Mouse (Mus musculus): ENCODE measurements around the gene Olfr669. TPM values are rescaled to one million over a fixed set of nuclear protein-coding genes. Genes with fewer than 3 reads are reported as not detected.
"Not testable (repeated sequence)": the region's sequence is repeated elsewhere in the genome, so short reads cannot be mapped to it uniquely, and the experiment has no call there.

Olfr669 gene
- total RNA-seq (2014; rRNA removed; ENCODE audit: low replicate concordance) = not detected in 2 replicates
- polyA plus RNA-seq (2015; fragmentation: Nextera tagmentation; extraction: Ambion mirVana) = not detected in 2 replicates

GRCm38 (mm10) chr7:104933940-104934339 is at the start of gene Olfr669:
Gene Olfr669, plus strand, starts transcription at chr7:104934240.
- Histone ChIP-seq H3K4me1 (ENCODE audit: control insufficient read depth, insufficient read depth) (no peaks in the 10 kb centered on the region), H3K36me3 (replicated peaks; ENCODE audit: control insufficient read depth, insufficient read depth, low read length) (no peaks in the 10 kb centered on the region), H3K27ac (ENCODE audit: low read depth) (no peak within 1 kb of the TSS), H3K4me3 (ENCODE audit: low read depth, low read length) (no peak within 1 kb of the TSS), H3K4me2 (ENCODE audit: low read depth, low read length) (no peak within 1 kb of the TSS), H3K9ac (replicated peaks; ENCODE audit: low read depth, low read length) (no peak within 1 kb of the TSS), H3K9me3 (replicated peaks; ENCODE audit: control insufficient read depth, low read length) (no peaks in the 10 kb centered on the region), H3K27me3 (ENCODE audit: control insufficient read depth, insufficient read depth, low read length) (no peaks in the 10 kb centered on the region)
- no peak for ATAC-seq (ENCODE audit: insufficient read depth, low read depth)
- TF ChIP-seq EP300 (IDR thresholded peaks at IDR 0.05; ENCODE audit: low read depth) = no peak
- no peak for TF ChIP-seq CTCF (IDR thresholded peaks at IDR 0.05; ENCODE audit: low read depth)
- 78% methylated on average over 1 of the region's 1 CpGs for WGBS
- DNase-seq (ENCODE audit: low spot score) = no peak

GRCm38 (mm10) chr7:104895852-104896251 is 38.2 kb upstream of the Olfr669 start, which contains the start of gene Olfr666:
Gene Olfr666, minus strand, starts transcription at chr7:104895952.
- H3K4me2 ChIP-seq (ENCODE audit: low read depth, low read length) = no peak within 1 kb of the TSS
- no peak within 1 kb of the TSS for H3K9ac ChIP-seq (replicated peaks; ENCODE audit: low read depth, low read length)
- 0 out of 2 replicates have a peak, but pooled peaks cover 2% of the 10 kb centered on the region for H3K9me3 ChIP-seq (replicated peaks; ENCODE audit: control insufficient read depth, low read length)
- H3K27ac ChIP-seq (ENCODE audit: low read depth) = no peak within 1 kb of the TSS
- no peak for DNase-seq (ENCODE audit: low spot score)
- no peaks in the 10 kb centered on the region for H3K27me3 ChIP-seq (ENCODE audit: control insufficient read depth, insufficient read depth, low read length)
- TF ChIP-seq CTCF (IDR thresholded peaks at IDR 0.05; ENCODE audit: low read depth) (no peak), EP300 (IDR thresholded peaks at IDR 0.05; ENCODE audit: low read depth) (no peak)
- ATAC-seq (ENCODE audit: insufficient read depth, low read depth) = no peak
- 80% methylated on average over 2 of the region's 2 CpGs for WGBS
- no peaks in the 10 kb centered on the region for H3K4me1 ChIP-seq (ENCODE audit: control insufficient read depth, insufficient read depth)
- no peaks in the 10 kb centered on the region for H3K36me3 ChIP-seq (replicated peaks; ENCODE audit: control insufficient read depth, insufficient read depth, low read length)
- no peak within 1 kb of the TSS for H3K4me3 ChIP-seq (ENCODE audit: low read depth, low read length)

- H3K9ac ChIP-seq (replicated peaks; ENCODE audit: low read depth, low read length) = no peak within 1 kb of the TSS
- WGBS = 77% methylated on average over 1 of the region's 1 CpGs
These were observed 12.7 kb upstream of the Olfr669 start, which contains the start of gene Olfr667 for GRCm38 (mm10) chr7:104921382-104921781. Gene Olfr667, minus strand, starts transcription at chr7:104921482.

GRCm38 (mm10) chr7:104927957-104928356 is 6.1 kb upstream of the Olfr669 start, which contains the start of gene Olfr668:
Gene Olfr668, minus strand, starts transcription at chr7:104928057.
- no peaks in the 10 kb centered on the region for H3K36me3 ChIP-seq (replicated peaks; ENCODE audit: control insufficient read depth, insufficient read depth, low read length)
- no peak within 1 kb of the TSS for H3K4me2 ChIP-seq (ENCODE audit: low read depth, low read length)
- TF ChIP-seq CTCF (IDR thresholded peaks at IDR 0.05; ENCODE audit: low read depth) (no peak), EP300 (IDR thresholded peaks at IDR 0.05; ENCODE audit: low read depth) (no peak)
- H3K9ac ChIP-seq (replicated peaks; ENCODE audit: low read depth, low read length) = no peak within 1 kb of the TSS
- WGBS = 59% methylated on average over 1 of the region's 1 CpGs
- ATAC-seq (ENCODE audit: insufficient read depth, low read depth) (no peak), DNase-seq (ENCODE audit: low spot score) (no peak)
- H3K4me3 ChIP-seq (ENCODE audit: low read depth, low read length) = no peak within 1 kb of the TSS
- no peak within 1 kb of the TSS for H3K27ac ChIP-seq (ENCODE audit: low read depth)
- H3K27me3 ChIP-seq (ENCODE audit: control insufficient read depth, insufficient read depth, low read length) = no peaks in the 10 kb centered on the region
- no peaks in the 10 kb centered on the region for H3K9me3 ChIP-seq (replicated peaks; ENCODE audit: control insufficient read depth, low read length)
- H3K4me1 ChIP-seq (ENCODE audit: control insufficient read depth, insufficient read depth) = no peaks in the 10 kb centered on the region

More at GRCm38 (mm10) chr7:104921382-104921781, 12.7 kb upstream of the Olfr669 start, which contains the start of gene Olfr667:
- no peaks in the 10 kb centered on the region for H3K4me1 ChIP-seq (ENCODE audit: control insufficient read depth, insufficient read depth)
- ATAC-seq (ENCODE audit: insufficient read depth, low read depth) (no peak), DNase-seq (ENCODE audit: low spot score) (no peak)
- no peak within 1 kb of the TSS for H3K4me2 ChIP-seq (ENCODE audit: low read depth, low read length)
- TF ChIP-seq CTCF (IDR thresholded peaks at IDR 0.05; ENCODE audit: low read depth) (no peak), EP300 (IDR thresholded peaks at IDR 0.05; ENCODE audit: low read depth) (no peak)
- H3K27me3 ChIP-seq (ENCODE audit: control insufficient read depth, insufficient read depth, low read length) = no peaks in the 10 kb centered on the region
- no peak within 1 kb of the TSS for H3K27ac ChIP-seq (ENCODE audit: low read depth)
- no peak within 1 kb of the TSS for H3K4me3 ChIP-seq (ENCODE audit: low read depth, low read length)
- H3K36me3 ChIP-seq (replicated peaks; ENCODE audit: control insufficient read depth, insufficient read depth, low read length) = no peaks in the 10 kb centered on the region
- H3K9me3 ChIP-seq (replicated peaks; ENCODE audit: control insufficient read depth, low read length) = no peaks in the 10 kb centered on the region

- ATAC-seq (ENCODE audit: insufficient read depth, low read depth); H3K9me3 ChIP-seq (replicated peaks; ENCODE audit: control insufficient read depth, low read length); H3K27ac ChIP-seq (ENCODE audit: low read depth); H3K9ac ChIP-seq (replicated peaks; ENCODE audit: low read depth, low read length); H3K4me3 ChIP-seq (ENCODE audit: low read depth, low read length); H3K4me1 ChIP-seq (ENCODE audit: control insufficient read depth, insufficient read depth); DNase-seq (ENCODE audit: low spot score); H3K36me3 ChIP-seq (replicated peaks; ENCODE audit: control insufficient read depth, insufficient read depth, low read length); H3K4me2 ChIP-seq (ENCODE audit: low read depth, low read length); H3K27me3 ChIP-seq (ENCODE audit: control insufficient read depth, insufficient read depth, low read length): not testable (repeated sequence)
- 86% methylated on average over 16 of the region's 16 CpGs for WGBS
These were observed 16.2 kb downstream of the Olfr669 start for GRCm38 (mm10) chr7:104950234-104950633.

GRCm38 (mm10) chr7:104962520-104962919 is 28.5 kb downstream of the Olfr669 start, which contains the start of gene Olfr670:
Gene Olfr670, minus strand, starts transcription at chr7:104962620.
- TF ChIP-seq CTCF (IDR thresholded peaks at IDR 0.05; ENCODE audit: low read depth) (no peak), EP300 (IDR thresholded peaks at IDR 0.05; ENCODE audit: low read depth) (no peak)
- no peak within 1 kb of the TSS for H3K4me3 ChIP-seq (ENCODE audit: low read depth, low read length)
- H3K36me3 ChIP-seq (replicated peaks; ENCODE audit: control insufficient read depth, insufficient read depth, low read length) = no peaks in the 10 kb centered on the region
- no peaks in the 10 kb centered on the region for H3K9me3 ChIP-seq (replicated peaks; ENCODE audit: control insufficient read depth, low read length)
- whole genome bisulfite sequencing = 40% methylated on average over 1 of the region's 1 CpGs
- no peak within 1 kb of the TSS for H3K27ac ChIP-seq (ENCODE audit: low read depth)
- H3K9ac ChIP-seq (replicated peaks; ENCODE audit: low read depth, low read length) = no peak within 1 kb of the TSS
- no peaks in the 10 kb centered on the region for H3K4me1 ChIP-seq (ENCODE audit: control insufficient read depth, insufficient read depth)
- no peaks in the 10 kb centered on the region for H3K27me3 ChIP-seq (ENCODE audit: control insufficient read depth, insufficient read depth, low read length)
- DNase-seq (ENCODE audit: low spot score) = no peak
- ATAC-seq (ENCODE audit: insufficient read depth, low read depth) = no peak
- no peak within 1 kb of the TSS for H3K4me2 ChIP-seq (ENCODE audit: low read depth, low read length)

- not testable (repeated sequence) for H3K9ac ChIP-seq (replicated peaks; ENCODE audit: low read depth, low read length); DNase-seq (ENCODE audit: low spot score); H3K4me3 ChIP-seq (ENCODE audit: low read depth, low read length); H3K4me1 ChIP-seq (ENCODE audit: control insufficient read depth, insufficient read depth); H3K27ac ChIP-seq (ENCODE audit: low read depth); H3K36me3 ChIP-seq (replicated peaks; ENCODE audit: control insufficient read depth, insufficient read depth, low read length); ATAC-seq (ENCODE audit: insufficient read depth, low read depth); H3K27me3 ChIP-seq (ENCODE audit: control insufficient read depth, insufficient read depth, low read length); H3K9me3 ChIP-seq (replicated peaks; ENCODE audit: control insufficient read depth, low read length); H3K4me2 ChIP-seq (ENCODE audit: low read depth, low read length)
- WGBS = 56% methylated on average over 2 of the region's 2 CpGs
These were observed 38.5 kb downstream of the Olfr669 start for GRCm38 (mm10) chr7:104972507-104972906.
